Mouse (Mus musculus) embryonic facial prominence, embryonic 13.5 days (tissue): ENCODE data around the gene Litaf. TPM values are rescaled to one million over a fixed set of nuclear protein-coding genes. Genes with fewer than 3 reads are reported as not detected.

ENCODE experiments used
- ATAC-seq: fragments of 200-750 bp; cut with Nextera tagmentation; 2 replicates; pipeline ENCODE4 v1.8.0; 2017; ENCODE audit warnings: low read depth; ENCODE audit not compliant: insufficient number of reproducible peaks, insufficient read depth, low FRiP score, low TSS enrichment
- H3K27ac ChIP-seq: fragments of 300-500 bp; sonication (generic); 2 replicates; pipeline ENCODE4 v1.5.1; 2015; ENCODE audit warnings: moderate library complexity, mild to moderate bottlenecking, inconsistent platforms
- H3K27me3 ChIP-seq: fragments of 300-500 bp; sonication (generic); 2 replicates; pipeline ENCODE4 v1.6.1; 2015; ENCODE audit warnings: mild to moderate bottlenecking, inconsistent platforms
- H3K36me3 ChIP-seq: fragments of 300-500 bp; sonication (generic); 2 replicates; pipeline ENCODE4 v1.6.1; 2015; ENCODE audit warnings: mild to moderate bottlenecking, inconsistent platforms
- H3K4me1 ChIP-seq: fragments of 300-500 bp; sonication (generic); 2 replicates; pipeline ENCODE4 v1.6.1; 2015; ENCODE audit warnings: inconsistent platforms
- H3K4me2 ChIP-seq: fragments of 300-500 bp; sonication (generic); 2 replicates; pipeline ENCODE4 v1.6.1; 2015; ENCODE audit warnings: moderate library complexity, mild to moderate bottlenecking, inconsistent platforms
- H3K4me3 ChIP-seq: fragments of 300-500 bp; sonication (generic); 2 replicates; pipeline ENCODE4 v1.5.1; 2015; ENCODE audit warnings: mild to moderate bottlenecking, inconsistent platforms
- H3K9ac ChIP-seq: fragments of 300-500 bp; sonication (generic); 2 replicates; pipeline ENCODE4 v1.6.1; 2015; ENCODE audit warnings: mild to moderate bottlenecking, inconsistent platforms
- H3K9me3 ChIP-seq: fragments of 300-500 bp; sonication (generic); 2 replicates; pipeline ENCODE4 v1.6.1; 2016; ENCODE audit warnings: inconsistent platforms
- WGBS: fragments of 180-500 bp; shearing (Covaris S2); methylation state at CpG from one replicate; pipeline ENCODE4 v1.1.7; 2015; ENCODE audit warnings: mixed read lengths; 5-methylcytosine and 5-hydroxymethylcytosine counted together
- microRNA-seq: library from miRNA; unstranded; fragments of <30 nt; microRNA quantifications from one replicate; pipeline ENCODE4, GENCODE M21; 2016
- polyA plus RNA-seq: library from polyadenylated mRNA; unstranded; fragments of >200 nt; fragmentation: Nextera tagmentation; extraction: Ambion mirVana; gene quantifications from 2 replicates; pipeline ENCODE4 v1.2.1, GENCODE M21; 2015

Litaf gene
- polyA plus RNA-seq, 1 experiment from 2014 or later: 111 TPM

GRCm38 (mm10) chr16:10925591-10926180 lies 140.3 kb downstream of the Litaf start:
- H3K27me3 ChIP-seq: no peaks in the 10 kb centered on the region
- H3K4me3 ChIP-seq: no peak overlapping the region
- 29% methylated on average over 7 of the region's 7 CpGs for WGBS
- H3K9me3 ChIP-seq: 0 out of 2 replicates have a peak, but pooled peaks cover 4% of the 10 kb centered on the region
- peak overlapping the region; percentile 52; the same call in 1 of the 2 replicates for H3K9ac ChIP-seq
- H3K36me3 ChIP-seq: no peaks in the 10 kb centered on the region
- ATAC-seq: no peak; the same call in 1 of the 2 replicates
- peak overlapping the region; percentile 39; the same call in 1 of the 2 replicates for H3K27ac ChIP-seq
- H3K4me1 ChIP-seq: peaks cover 8% of the 10 kb centered on the region
- no peak overlapping the region for H3K4me2 ChIP-seq

- Histone ChIP-seq H3K4me3 (no peak overlapping the region), H3K4me2 (no peak overlapping the region), H3K9ac (no peak overlapping the region), H3K27me3 (no peaks in the 10 kb centered on the region), H3K9me3 (no peaks in the 10 kb centered on the region), H3K27ac (no peak overlapping the region), H3K4me1 (peaks cover 8% of the 10 kb centered on the region), H3K36me3 (no peaks in the 10 kb centered on the region)
- no peak for ATAC-seq
- WGBS: 74% methylated on average over 5 of the region's 5 CpGs
Observed at GRCm38 (mm10) chr16:10923561-10923960, 142.4 kb downstream of the Litaf start.

GRCm38 (mm10) chr16:10919856-10920255 lies 146.1 kb downstream of the Litaf start:
- H3K4me1 ChIP-seq: peaks cover 7% of the 10 kb centered on the region
- H3K4me3 ChIP-seq: no peak overlapping the region
- no peak overlapping the region for H3K4me2 ChIP-seq
- no peak for ATAC-seq
- H3K36me3 ChIP-seq: no peaks in the 10 kb centered on the region
- H3K9ac ChIP-seq: no peak overlapping the region
- no peak overlapping the region for H3K27ac ChIP-seq
- H3K9me3 ChIP-seq: no peaks in the 10 kb centered on the region
- no peaks in the 10 kb centered on the region for H3K27me3 ChIP-seq

GRCm38 (mm10) chr16:10916271-10916670 lies 149.7 kb downstream of the Litaf start:
- Histone ChIP-seq H3K36me3 (no peaks in the 10 kb centered on the region), H3K4me1 (peaks cover 7% of the 10 kb centered on the region), H3K4me3 (no peak overlapping the region), H3K4me2 (no peak overlapping the region), H3K9ac (no peak overlapping the region), H3K27me3 (no peaks in the 10 kb centered on the region), H3K27ac (0 out of 2 replicates have a peak overlapping the region, but pooled peaks have one; percentile 4), H3K9me3 (no peaks in the 10 kb centered on the region)
- 23% methylated on average over 3 of the region's 3 CpGs for WGBS
- ATAC-seq: no peak

- H3K27me3 ChIP-seq: no peaks in the 10 kb centered on the region
- no peaks in the 10 kb centered on the region for H3K36me3 ChIP-seq
- 96% methylated on average over 4 of the region's 4 CpGs for WGBS
- H3K4me2 ChIP-seq: no peak overlapping the region
- H3K27ac ChIP-seq: no peak overlapping the region
- no peaks in the 10 kb centered on the region for H3K9me3 ChIP-seq
- no peak for ATAC-seq
- H3K9ac ChIP-seq: no peak overlapping the region
- H3K4me3 ChIP-seq: no peak overlapping the region
- H3K4me1 ChIP-seq: peaks cover 7% of the 10 kb centered on the region
Observed at GRCm38 (mm10) chr16:10915066-10915465, 150.9 kb downstream of the Litaf start.

GRCm38 (mm10) chr16:10911061-10911460 lies 154.9 kb downstream of the Litaf start:
- Histone ChIP-seq H3K9ac (no peak overlapping the region), H3K36me3 (no peaks in the 10 kb centered on the region), H3K4me2 (no peak overlapping the region), H3K27me3 (no peaks in the 10 kb centered on the region), H3K4me3 (no peak overlapping the region), H3K4me1 (peaks cover 3% of the 10 kb centered on the region), H3K27ac (no peak overlapping the region), H3K9me3 (no peaks in the 10 kb centered on the region)
- 86% methylated on average over 2 of the region's 2 CpGs for WGBS
- ATAC-seq: no peak

GRCm38 (mm10) chr16:10910541-10910940 lies 155.4 kb downstream of the Litaf start:
- Histone ChIP-seq H3K4me1 (peaks cover 6% of the 10 kb centered on the region), H3K27me3 (no peaks in the 10 kb centered on the region), H3K9me3 (no peaks in the 10 kb centered on the region), H3K9ac (no peak overlapping the region), H3K4me2 (no peak overlapping the region), H3K27ac (no peak overlapping the region), H3K36me3 (no peaks in the 10 kb centered on the region), H3K4me3 (no peak overlapping the region)
- 79% methylated on average over 7 of the region's 7 CpGs for WGBS
- ATAC-seq: no peak

Small RNAs within 50 kb of the gene (microRNA-seq; reads per million reads assigned to microRNA genes)
- not detected for gene Gm26268

Other genes starting within 250 kb of the Litaf start
- gene Rmi2, start 231.1 kb downstream of the Litaf start, polyA plus RNA-seq: 3.5 and 3.9 TPM in 2 replicates
- gene Snn, start 5.2 kb downstream of the Litaf start, polyA plus RNA-seq: 50.7 and 51.1 TPM in 2 replicates
- gene Txndc11, start 68.5 kb upstream of the Litaf start, polyA plus RNA-seq: 36.3 and 38.6 TPM in 2 replicates
- 98.5 and 119 TPM in 2 replicates for gene Zc3h7a, start 110.2 kb upstream of the Litaf start, polyA plus RNA-seq
- gene Rsl1d1, start 137.2 kb upstream of the Litaf start, polyA plus RNA-seq: 199 and 218 TPM in 2 replicates
- 75.4 and 80.1 TPM in 2 replicates for gene Gspt1, start 188.2 kb upstream of the Litaf start, polyA plus RNA-seq
- 0.35 TPM in 1 of 2 replicates, not detected in the other for gene Tnfrsf17, start 247.7 kb upstream of the Litaf start, polyA plus RNA-seq